Mouse (Mus musculus): ENCODE data around the gene Adgrg6.

DNA sequence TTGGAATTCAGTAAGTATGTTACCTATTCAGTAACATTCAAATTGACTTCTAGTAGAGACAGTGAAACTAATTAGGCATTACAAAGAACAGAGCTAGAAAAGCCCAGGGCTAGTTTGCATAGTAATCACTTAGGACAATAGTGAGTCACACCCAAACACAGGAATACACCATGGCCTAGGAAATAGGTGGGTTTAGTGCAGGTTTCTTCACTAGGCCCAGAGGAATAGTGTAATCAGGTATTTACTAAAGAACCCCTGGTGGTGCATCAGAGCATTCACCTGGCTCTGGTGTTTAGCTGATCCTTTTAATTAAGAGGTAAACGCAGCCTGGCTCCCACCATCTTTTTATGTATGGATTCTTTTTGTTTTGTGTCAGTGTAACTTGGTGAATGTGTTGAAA lies 38.0 kb upstream of the Adgrg6 start:
- TF ChIP-seq MAFK (IDR thresholded peaks at IDR 0.05; ENCODE audit: insufficient read depth, low read depth, low read length) (no peak), HCFC1 (IDR thresholded peaks at IDR 0.05; ENCODE audit: borderline replicate concordance, insufficient read depth, low read length) (no peak)
